1 mouse cellular context compared by ENCODE assay signal in the genomic region with DNA sequence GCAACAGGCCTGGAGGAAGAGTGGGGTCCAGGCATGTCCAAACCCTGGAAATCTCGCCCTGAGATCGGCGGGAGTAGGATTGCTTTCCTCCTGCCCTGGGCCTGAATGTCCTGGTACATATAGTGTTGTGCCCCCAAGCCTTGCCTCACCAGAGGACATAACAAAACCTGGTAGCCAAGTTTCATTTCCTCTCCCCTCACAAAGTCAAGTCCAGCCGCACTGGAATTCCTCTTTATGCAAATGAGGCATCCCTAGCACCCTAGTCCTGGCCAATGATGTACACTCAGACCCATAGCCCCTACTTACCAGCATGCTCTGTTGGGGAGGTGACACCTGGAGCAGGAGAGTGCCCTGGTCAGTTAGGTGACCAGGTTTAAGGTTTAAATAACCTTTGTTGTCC.
TF ChIP-seq lines count a peak whose summit lies in the region.

No protein-coding gene starts in this region.

TF ChIP-seq in CH12.LX, 34 proteins besides CTCF, POLR2A, EP300 and RAD21:
- TF ChIP-seq JUN (IDR thresholded peaks at IDR 0.05; ENCODE audit: insufficient read depth, low read depth, low read length): no peak
- no peak for TF ChIP-seq SMC3 (IDR thresholded peaks at IDR 0.05; ENCODE audit: low read depth, low read length)
- TF ChIP-seq E2F4 (IDR thresholded peaks at IDR 0.05; ENCODE audit: insufficient replicate concordance, low read depth, low read length): no peak
- no peak for TF ChIP-seq RCOR1 (conservative IDR thresholded peaks at IDR 0.05; ENCODE audit: low read depth, low read length)
- TF ChIP-seq ELF1 (IDR thresholded peaks at IDR 0.05; ENCODE audit: low read depth, low read length): no peak
- TF ChIP-seq USF2 (conservative IDR thresholded peaks at IDR 0.05; ENCODE audit: low read depth, low read length): no peak
- TF ChIP-seq MXI1 (IDR thresholded peaks at IDR 0.05; ENCODE audit: low read depth, low read length): no peak
